Comparison of ENCODE assay signal across 7 mouse cellular contexts in the genomic region with DNA sequence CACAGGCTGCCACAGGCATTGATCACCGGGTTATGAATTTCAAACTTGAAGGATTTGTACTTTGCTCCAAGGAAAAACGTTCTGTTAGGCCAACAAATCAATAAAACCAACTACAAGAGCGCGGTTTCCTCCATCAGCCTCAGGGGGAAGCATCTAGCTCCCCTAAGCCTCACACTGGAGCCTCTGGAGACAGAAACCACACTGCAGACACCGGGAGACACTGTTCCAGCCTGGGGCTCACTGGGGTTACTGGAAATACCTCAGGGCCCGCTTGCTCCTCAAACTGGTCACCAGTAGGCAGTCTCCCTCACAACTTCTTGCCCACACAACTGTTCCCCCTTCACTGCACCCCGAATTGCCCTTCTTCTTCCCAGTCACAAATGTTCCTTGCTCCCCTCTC. TPM values are rescaled to one million over a fixed set of nuclear protein-coding genes. Genes with fewer than 3 reads are reported as not detected.
A peak's percentile ranks its signal among the peaks of the same experiment; 100 is the strongest.
DNase-seq lines count a peak whose midpoint lies in the region; ATAC-seq lines count a peak whose summit lies in the region.

No protein-coding gene starts in this region.

- no peak for ATAC-seq in megakaryocyte, adult 5-6 weeks (ENCODE audit: poor library complexity, severe bottlenecking)
- no peak for ATAC-seq in limb, embryonic 12.5 days (ENCODE audit: insufficient number of reproducible peaks, insufficient read depth, low FRiP score, low TSS enrichment, low read depth)
- ATAC-seq in stomach, embryonic 15.5 days (ENCODE audit: insufficient read depth, low FRiP score, low read depth) = peak; percentile 17

- H3K27me3 ChIP-seq in megakaryocyte, embryonic 14.5 days (replicated peaks) = peaks cover 71% of the 10 kb centered on the region
- peaks cover 29% of the 10 kb centered on the region for H3K27me3 ChIP-seq in forebrain, embryonic 10.5 days (ENCODE audit: poor library complexity, severe bottlenecking)
- peaks cover 11% of the 10 kb centered on the region for H3K27me3 ChIP-seq in limb, embryonic 12.5 days
- H3K27me3 ChIP-seq in stomach, embryonic 15.5 days (replicated peaks) = no peaks in the 10 kb centered on the region

- H3K4me2 ChIP-seq in limb, embryonic 12.5 days = peak overlapping the region; percentile 83
- peak overlapping the region; percentile 95 for H3K4me2 ChIP-seq in stomach, embryonic 15.5 days

- H3K4me1 ChIP-seq in megakaryocyte, embryonic 14.5 days = peaks cover 24% of the 10 kb centered on the region
- peaks cover 79% of the 10 kb centered on the region for H3K4me1 ChIP-seq in forebrain, embryonic 10.5 days
- H3K4me1 ChIP-seq in limb, embryonic 12.5 days (replicated peaks) = peaks cover 37% of the 10 kb centered on the region
- peaks cover 24% of the 10 kb centered on the region for H3K4me1 ChIP-seq in stomach, embryonic 15.5 days

- peak overlapping the region; percentile 90 for H3K4me3 ChIP-seq in megakaryocyte, embryonic 14.5 days (replicated peaks)
- peak overlapping the region; percentile 63 for H3K4me3 ChIP-seq in forebrain, embryonic 10.5 days
- peak overlapping the region; percentile 49 for H3K4me3 ChIP-seq in limb, embryonic 12.5 days (replicated peaks)
- peak overlapping the region; percentile 54 for H3K4me3 ChIP-seq in stomach, embryonic 15.5 days (replicated peaks)

- H3K9ac ChIP-seq in limb, embryonic 12.5 days (replicated peaks) = peak overlapping the region; percentile 63; the same call in 1 of the 2 replicates
- H3K9ac ChIP-seq in stomach, embryonic 15.5 days = peak overlapping the region; percentile 64; the same call in 1 of the 2 replicates

- peak; percentile 54 for DNase-seq in forebrain, embryonic 10.5 days (ENCODE audit: extremely low spot score, low spot score)
- no peak for DNase-seq in gastrocnemius, adult 8-10 months (ENCODE audit: low spot score in 2 of 2)
- no peak for DNase-seq in urinary bladder, postnatal 10 days (ENCODE audit: low spot score)

- WGBS in forebrain, embryonic 10.5 days = 10% methylated on average over 7 of the region's 7 CpGs
- 13% methylated on average over 7 of the region's 7 CpGs for WGBS in limb, embryonic 12.5 days
- WGBS in stomach, embryonic 15.5 days = 12% methylated on average over 7 of the region's 7 CpGs

- no peaks in the 10 kb centered on the region for H3K36me3 ChIP-seq in megakaryocyte, embryonic 14.5 days (replicated peaks; ENCODE audit: low read length)
- no peaks in the 10 kb centered on the region for H3K36me3 ChIP-seq in forebrain, embryonic 10.5 days (replicated peaks)
- H3K36me3 ChIP-seq in limb, embryonic 12.5 days = no peaks in the 10 kb centered on the region
- H3K36me3 ChIP-seq in stomach, embryonic 15.5 days = no peaks in the 10 kb centered on the region

- no peaks in the 10 kb centered on the region for H3K9me3 ChIP-seq in megakaryocyte, embryonic 14.5 days
- no peaks in the 10 kb centered on the region for H3K9me3 ChIP-seq in forebrain, embryonic 10.5 days
- no peaks in the 10 kb centered on the region for H3K9me3 ChIP-seq in limb, embryonic 12.5 days
- H3K9me3 ChIP-seq in stomach, embryonic 15.5 days = no peaks in the 10 kb centered on the region

- peak overlapping the region; percentile 95 for H3K27ac ChIP-seq in forebrain, embryonic 10.5 days
- H3K27ac ChIP-seq in limb, embryonic 12.5 days = peak overlapping the region; percentile 95
- H3K27ac ChIP-seq in stomach, embryonic 15.5 days = peak overlapping the region; percentile 90

RNA-seq across cellular contexts. Expression of gene Dnah2, which starts 3.0 kb away (rescaled TPM):
- polyA plus RNA-seq in megakaryocyte, embryonic 14.5 days (2012; ENCODE audit: insufficient read depth, low replicate concordance) = 0.95 TPM in 1 of 2 replicates, not detected in the other
- total RNA-seq in megakaryocyte, adult 5-6 weeks (2015) = 0.54 and 1.8 TPM in 2 replicates
- total RNA-seq in megakaryocyte, adult 5-6 weeks (2017) = 2.1 and 8.0 TPM in 2 replicates
- polyA plus RNA-seq in forebrain, embryonic 10.5 days (2016; fragmentation: Nextera tagmentation; extraction: Ambion mirVana) = 1.5 TPM in 2 replicates
- polyA plus RNA-seq in limb, embryonic 12.5 days (2016; fragmentation: Nextera tagmentation; extraction: Ambion mirVana) = 1.9 and 3.3 TPM in 2 replicates
- polyA plus RNA-seq in stomach, embryonic 15.5 days (2015; fragmentation: Nextera tagmentation; extraction: Ambion mirVana) = 0.81 and 1.1 TPM in 2 replicates
- total RNA-seq in gastrocnemius, adult 8-10 months (2022) = under 1 TPM in 3 of 4 experiments, not detected in 1; 0.02 to 0.68 (median 0.05) TPM

RNA-seq across cellular contexts. Expression of gene Efnb3, which starts 14.0 kb away (rescaled TPM):
- polyA plus RNA-seq in megakaryocyte, embryonic 14.5 days (2012; ENCODE audit: insufficient read depth, low replicate concordance) = 0.51 and 2.1 TPM in 2 replicates
- total RNA-seq in megakaryocyte, adult 5-6 weeks (2015) = 0.11 TPM in 1 of 2 replicates, not detected in the other
- total RNA-seq in megakaryocyte, adult 5-6 weeks (2017) = 0.45 TPM in 1 of 2 replicates, not detected in the other
- polyA plus RNA-seq in forebrain, embryonic 10.5 days (2016; fragmentation: Nextera tagmentation; extraction: Ambion mirVana) = 27.9 and 28.7 TPM in 2 replicates
- 53.3 and 54.3 TPM in 2 replicates for polyA plus RNA-seq in limb, embryonic 12.5 days (2016; fragmentation: Nextera tagmentation; extraction: Ambion mirVana)
- polyA plus RNA-seq in stomach, embryonic 15.5 days (2015; fragmentation: Nextera tagmentation; extraction: Ambion mirVana) = 10.4 and 12.6 TPM in 2 replicates
- total RNA-seq in gastrocnemius, adult 8-10 months (2022) = under 1 TPM; 0.31 to 0.46 (median 0.35) TPM

RNA-seq across cellular contexts. Expression of gene Wrap53, which starts 34.1 kb away (rescaled TPM):
- 19.7 and 50.2 TPM in 2 replicates for polyA plus RNA-seq in megakaryocyte, embryonic 14.5 days (2012; ENCODE audit: insufficient read depth, low replicate concordance)
- 11.8 and 12.2 TPM in 2 replicates for total RNA-seq in megakaryocyte, adult 5-6 weeks (2015)
- total RNA-seq in megakaryocyte, adult 5-6 weeks (2017) = 5.3 and 5.9 TPM in 2 replicates
- 46.4 and 51.1 TPM in 2 replicates for polyA plus RNA-seq in forebrain, embryonic 10.5 days (2016; fragmentation: Nextera tagmentation; extraction: Ambion mirVana)
- polyA plus RNA-seq in limb, embryonic 12.5 days (2016; fragmentation: Nextera tagmentation; extraction: Ambion mirVana) = 35.8 and 39.0 TPM in 2 replicates
- 21.6 and 24.5 TPM in 2 replicates for polyA plus RNA-seq in stomach, embryonic 15.5 days (2015; fragmentation: Nextera tagmentation; extraction: Ambion mirVana)
- total RNA-seq in gastrocnemius, adult 8-10 months (2022) = 1 to 10 TPM; 3.3 to 4.4 (median 3.7) TPM

RNA-seq across cellular contexts. Expression of gene Trp53, which starts 34.2 kb away (rescaled TPM):
- 53.2 and 68.6 TPM in 2 replicates for polyA plus RNA-seq in megakaryocyte, embryonic 14.5 days (2012; ENCODE audit: insufficient read depth, low replicate concordance)
- total RNA-seq in megakaryocyte, adult 5-6 weeks (2015) = 59.2 and 64.7 TPM in 2 replicates
- total RNA-seq in megakaryocyte, adult 5-6 weeks (2017) = 21.8 and 28.3 TPM in 2 replicates
- polyA plus RNA-seq in forebrain, embryonic 10.5 days (2016; fragmentation: Nextera tagmentation; extraction: Ambion mirVana) = 192 and 194 TPM in 2 replicates
- polyA plus RNA-seq in limb, embryonic 12.5 days (2016; fragmentation: Nextera tagmentation; extraction: Ambion mirVana) = 175 and 180 TPM in 2 replicates
- 122 and 130 TPM in 2 replicates for polyA plus RNA-seq in stomach, embryonic 15.5 days (2015; fragmentation: Nextera tagmentation; extraction: Ambion mirVana)
- total RNA-seq in gastrocnemius, adult 8-10 months (2022) = 10 to 100 TPM; 12.6 to 17.2 (median 13.8) TPM

RNA-seq across cellular contexts. Expression of gene Atp1b2, which starts 59.8 kb away (rescaled TPM):
- 2.8 and 4.2 TPM in 2 replicates for polyA plus RNA-seq in megakaryocyte, embryonic 14.5 days (2012; ENCODE audit: insufficient read depth, low replicate concordance)
- 0.91 and 2.2 TPM in 2 replicates for total RNA-seq in megakaryocyte, adult 5-6 weeks (2015)
- total RNA-seq in megakaryocyte, adult 5-6 weeks (2017) = 0.26 and 0.45 TPM in 2 replicates
- 4.3 and 4.6 TPM in 2 replicates for polyA plus RNA-seq in forebrain, embryonic 10.5 days (2016; fragmentation: Nextera tagmentation; extraction: Ambion mirVana)
- 3.0 and 4.8 TPM in 2 replicates for polyA plus RNA-seq in limb, embryonic 12.5 days (2016; fragmentation: Nextera tagmentation; extraction: Ambion mirVana)
- polyA plus RNA-seq in stomach, embryonic 15.5 days (2015; fragmentation: Nextera tagmentation; extraction: Ambion mirVana) = 7.5 and 7.7 TPM in 2 replicates
- 100 to 1,000 TPM; 333 to 372 (median 353) TPM for total RNA-seq in gastrocnemius, adult 8-10 months (2022)
